Mouse (Mus musculus) embryo, embryonic 11.5 days (tissue): ENCODE data around the gene Gm3327.
"Not testable (repeated sequence)": the region's sequence is repeated elsewhere in the genome, so short reads cannot be mapped to it uniquely, and the experiment has no call there.

ENCODE experiments used
- DNase-seq: peaks from one replicate; pipeline ENCODE4 v3.0.0-alpha.2; 2012; ENCODE audit warnings: low read depth, low spot score

The Gm3327 gene

DNA sequence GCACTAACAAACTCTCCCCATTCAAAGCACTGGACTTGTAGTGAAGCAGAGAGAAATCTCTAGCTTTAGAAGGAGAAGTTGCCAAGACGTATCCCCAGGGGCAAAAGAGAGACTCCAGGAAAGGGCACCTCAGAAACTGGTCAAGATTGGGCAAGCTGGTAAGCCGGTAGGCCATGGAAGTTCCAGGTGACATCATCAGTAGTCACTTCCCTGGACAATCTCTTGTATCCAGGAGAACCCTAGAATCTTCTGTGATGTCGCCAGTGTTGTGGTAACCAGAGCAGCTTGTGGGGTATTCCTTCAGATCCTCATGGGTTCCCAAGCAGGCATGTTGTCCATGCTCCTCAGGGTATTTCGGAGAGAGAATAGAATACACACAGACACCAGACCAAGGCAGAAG, at the start of gene Gm3327:
TSS of gene Gm3327 (plus strand) at position 301 of the 400 bp plus-strand sequence.
- DNase-seq = not testable (repeated sequence)

DNA sequence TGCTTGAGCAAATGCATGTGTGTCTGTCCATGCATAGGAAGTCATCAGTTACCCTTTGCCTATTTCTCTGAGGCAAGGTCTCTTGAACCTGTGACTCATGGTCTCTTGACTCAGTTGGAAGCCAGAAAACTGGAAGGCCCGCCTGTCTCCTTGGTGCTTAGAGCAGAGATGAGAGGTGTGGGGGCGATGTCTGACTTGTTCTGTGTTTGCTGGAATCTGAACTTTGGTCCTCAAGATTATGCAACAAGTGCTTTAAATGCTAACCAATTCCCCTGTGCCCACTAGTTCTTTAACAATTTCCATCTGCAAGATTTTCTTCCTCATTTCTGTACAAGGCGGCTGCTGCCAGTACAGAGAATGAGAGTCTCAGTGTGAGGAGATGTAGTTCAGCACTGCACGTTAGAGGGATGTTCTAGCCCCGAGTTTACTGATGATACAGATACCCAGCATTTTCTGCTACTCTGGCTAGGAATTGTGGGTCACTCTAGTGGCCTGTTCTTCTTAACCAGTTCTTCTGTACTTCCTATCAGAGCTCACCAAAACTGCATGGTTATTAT, 45.8 kb upstream of the Gm3327 start:
- not testable (repeated sequence) for DNase-seq

DNA sequence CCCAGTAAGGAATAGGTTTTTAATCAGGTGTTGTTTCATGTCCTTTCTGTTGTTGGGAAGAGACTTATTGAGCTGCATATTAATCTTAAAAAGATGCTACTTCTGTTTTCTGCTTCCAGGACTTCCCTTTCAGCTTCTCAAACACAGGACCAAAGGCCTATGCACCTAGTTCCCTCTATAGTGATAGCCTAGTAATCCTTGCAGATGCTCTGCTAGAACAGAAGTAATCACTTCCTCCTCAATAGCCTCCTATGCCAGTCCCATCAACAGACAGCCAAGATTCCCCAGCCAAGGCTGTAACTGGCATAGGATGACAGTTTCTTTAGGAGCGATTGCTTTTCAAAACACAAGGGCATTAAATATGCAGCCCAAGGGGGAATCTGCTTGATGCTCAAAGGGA, 37.1 kb upstream of the Gm3327 start:
- not testable (repeated sequence) for DNase-seq

DNA sequence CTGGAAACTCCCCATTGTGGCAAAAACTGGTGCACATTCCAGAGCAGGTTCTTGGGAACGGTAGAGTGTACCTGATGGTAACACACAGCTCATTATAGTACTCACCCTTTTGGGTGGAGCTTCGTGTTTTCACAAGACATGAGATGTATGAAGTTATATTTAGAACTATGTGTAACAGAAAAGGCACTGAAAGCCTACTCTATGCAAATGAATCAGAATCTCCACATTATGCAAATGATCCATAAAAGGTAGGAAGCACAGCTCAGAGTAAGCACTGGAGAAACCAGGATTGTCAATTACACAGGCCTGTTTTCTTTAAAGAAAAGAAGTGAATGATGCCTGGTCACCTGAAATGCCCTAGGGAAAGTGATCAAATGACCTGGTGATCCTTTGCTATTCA, 36.1 kb upstream of the Gm3327 start:
- DNase-seq = not testable (repeated sequence)

DNA sequence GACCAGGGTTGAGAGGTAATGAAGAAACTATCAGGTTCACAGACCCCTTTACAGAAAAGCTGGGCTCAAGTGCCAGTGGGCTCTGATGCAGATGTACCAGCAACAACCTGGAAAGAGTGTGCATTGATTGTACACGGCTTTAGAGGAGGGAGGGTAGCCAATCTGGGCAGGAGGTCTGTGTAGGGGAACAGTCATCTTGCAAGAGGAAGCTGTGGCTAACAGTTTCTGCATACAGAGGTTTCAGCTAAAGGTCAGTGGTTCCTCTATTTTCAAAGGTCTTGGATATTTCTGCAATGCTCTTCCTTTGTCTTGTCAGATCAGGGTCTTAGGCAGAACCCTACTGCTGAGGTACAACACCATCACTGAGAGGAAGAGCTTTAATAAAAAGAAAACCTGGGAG, 32.1 kb upstream of the Gm3327 start:
- DNase-seq = not testable (repeated sequence)

DNA sequence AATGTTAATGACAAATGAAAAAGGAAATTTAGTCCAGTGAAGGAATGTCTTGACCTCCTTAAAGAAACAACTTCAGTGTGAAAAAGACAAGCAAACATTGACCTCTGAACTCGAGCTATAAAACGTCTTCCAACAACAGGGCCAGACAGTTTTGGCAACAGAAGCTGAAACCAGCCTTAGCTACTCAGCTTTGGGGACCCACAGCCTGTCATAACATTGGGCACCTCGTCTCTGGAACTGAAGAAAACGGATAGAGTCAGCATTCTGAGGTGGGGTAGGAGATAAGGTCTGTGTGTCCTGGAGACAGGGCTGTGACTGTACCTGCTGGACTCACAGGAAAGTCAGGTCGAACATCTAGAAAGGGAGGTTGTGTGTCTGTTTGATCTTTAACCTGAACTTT, 29.2 kb upstream of the Gm3327 start:
- not testable (repeated sequence) for DNase-seq

DNA sequence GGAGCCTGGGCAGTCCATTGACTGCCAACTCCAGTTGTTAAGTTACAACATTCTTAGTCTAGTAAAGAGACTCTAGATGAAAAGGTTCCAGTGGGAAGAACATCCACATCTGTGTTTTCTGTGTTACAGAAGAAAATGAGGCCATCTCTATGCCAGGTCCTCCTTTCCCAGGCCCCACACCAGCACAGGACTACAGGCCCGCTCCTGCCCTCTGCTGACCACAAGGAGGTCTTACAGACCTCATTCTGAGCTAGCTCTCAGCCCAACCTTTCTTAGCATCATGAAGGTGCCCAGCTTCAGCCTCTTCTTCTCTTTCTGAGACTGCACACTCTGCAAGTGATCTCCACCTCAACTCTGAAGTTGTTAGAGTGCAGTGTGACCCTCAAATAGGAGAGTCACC, 23.6 kb upstream of the Gm3327 start:
- not testable (repeated sequence) for DNase-seq

DNA sequence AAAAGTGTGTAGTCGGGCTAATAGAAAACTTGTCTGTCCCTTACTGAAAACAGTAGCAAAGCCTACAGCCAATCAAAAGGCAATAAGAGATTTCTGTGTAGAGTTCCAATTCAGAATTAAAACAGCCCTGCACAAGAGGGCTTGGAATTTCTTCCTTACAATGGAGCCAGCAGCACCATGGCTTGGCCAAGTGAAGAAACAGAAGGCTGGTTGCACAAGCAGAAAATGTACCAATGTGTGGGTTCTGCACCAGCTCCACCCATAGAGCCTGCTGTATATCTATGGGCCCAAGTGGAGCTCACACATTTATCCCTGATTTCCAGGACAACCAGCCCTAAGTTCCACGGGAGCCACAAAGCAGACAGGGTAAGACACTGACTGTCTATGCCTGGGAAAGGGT, 21.3 kb upstream of the Gm3327 start, which contains the start of gene Ear2:
TSS of gene Ear2 (plus strand) at position 301 of the 400 bp plus-strand sequence.
- DNase-seq = not testable (repeated sequence)

DNA sequence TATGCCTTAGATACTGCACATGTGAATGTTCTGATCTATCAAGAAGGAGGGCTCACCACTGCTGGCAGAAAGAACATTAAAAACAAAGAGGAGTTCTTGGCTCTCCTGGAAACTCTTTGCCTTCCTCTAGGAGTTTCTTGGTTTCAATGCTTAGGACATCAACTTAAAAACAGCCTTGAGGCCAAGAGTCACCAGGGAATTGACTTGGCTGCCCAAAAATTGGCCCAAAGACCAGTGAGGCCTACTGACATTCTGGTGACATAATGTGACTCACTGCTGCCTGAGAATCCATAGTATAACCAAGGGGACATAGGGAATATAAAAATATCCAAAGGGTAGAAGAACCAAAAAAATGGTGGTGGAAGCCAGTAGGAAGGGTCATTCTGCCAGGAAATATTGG, 12.7 kb upstream of the Gm3327 start:
- no peak for DNase-seq
